37 mouse cellular contexts compared by ENCODE assay signal in the genomic region with DNA sequence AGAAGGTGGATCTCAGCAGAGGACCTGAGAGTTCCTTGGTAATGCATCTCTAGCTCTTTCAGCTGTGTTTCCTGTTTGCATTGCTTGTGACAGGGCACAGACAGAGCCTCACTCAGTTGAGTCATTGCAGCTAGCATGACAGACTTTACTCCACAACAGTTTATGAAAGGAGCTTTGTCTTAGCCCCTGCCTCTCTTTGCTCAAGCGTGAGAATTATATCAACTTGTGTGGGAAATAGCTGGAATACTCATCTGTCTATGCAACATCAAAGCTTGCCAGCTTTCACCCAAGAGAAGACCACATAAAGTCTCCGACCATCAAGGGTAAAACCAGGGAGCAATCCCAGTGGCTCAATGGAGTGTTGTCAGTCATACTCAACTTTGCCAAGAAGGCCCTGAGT. TPM values are rescaled to one million over a fixed set of nuclear protein-coding genes. Genes with fewer than 3 reads are reported as not detected.
"Had no signal": no experiment of that assay in that cellular context is flagged by ENCODE, and none has a peak within 500 bp of the region (broad histone marks: within the 10 kb centered on the region; RNA-seq: fewer than 3 reads in every experiment).

No protein-coding gene starts in this region.

- DNase-seq: gastrocnemius, postnatal 14 days; gastrocnemius, postnatal 36 days; heart, adult 18-20 months; heart, postnatal 14 days; heart, postnatal 36 days; kidney, adult 11 months; kidney, adult 2 months; kidney, adult 9 months; kidney, postnatal 14 days; kidney, postnatal 36 days; layer of hippocampus, adult 9-11 months; layer of hippocampus, postnatal 36 days; left cerebral cortex, postnatal 4 days had no signal

- H3K4me3 ChIP-seq: heart, embryonic 13.5 days; heart, embryonic 15.5 days; hindbrain, embryonic 12.5 days; kidney, embryonic 15.5 days; limb, embryonic 13.5 days; limb, embryonic 15.5 days; liver, embryonic 12.5 days had no signal

- H3K4me1 ChIP-seq: heart, embryonic 13.5 days; heart, embryonic 15.5 days; hindbrain, embryonic 12.5 days; kidney, embryonic 15.5 days; limb, embryonic 13.5 days; limb, embryonic 15.5 days; liver, embryonic 12.5 days had no signal

- H3K27ac ChIP-seq: heart, embryonic 13.5 days; heart, embryonic 15.5 days; hindbrain, embryonic 12.5 days; hindbrain, embryonic 14.5 days; kidney, embryonic 15.5 days; kidney, postnatal 0 days; limb, embryonic 13.5 days; limb, embryonic 15.5 days; liver, embryonic 12.5 days had no signal

- H3K9ac ChIP-seq: heart, embryonic 13.5 days; heart, embryonic 15.5 days; hindbrain, embryonic 12.5 days; hindbrain, embryonic 14.5 days; kidney, embryonic 15.5 days; limb, embryonic 13.5 days; limb, embryonic 15.5 days; liver, embryonic 12.5 days had no signal

- ATAC-seq: hindbrain, embryonic 16.5 days; intestine, embryonic 16.5 days; liver, embryonic 12.5 days had no signal

- H3K27me3 ChIP-seq: heart, embryonic 13.5 days; heart, embryonic 15.5 days; hindbrain, embryonic 12.5 days; kidney, embryonic 15.5 days; limb, embryonic 13.5 days; limb, embryonic 15.5 days; liver, embryonic 12.5 days had no signal

- H3K36me3 ChIP-seq: heart, embryonic 13.5 days; heart, embryonic 15.5 days; hindbrain, embryonic 12.5 days; kidney, embryonic 15.5 days; limb, embryonic 13.5 days; limb, embryonic 15.5 days; liver, embryonic 12.5 days had no signal

- H3K9me3 ChIP-seq: heart, embryonic 13.5 days; heart, embryonic 15.5 days; hindbrain, embryonic 12.5 days; kidney, embryonic 15.5 days; limb, embryonic 13.5 days; limb, embryonic 15.5 days; liver, embryonic 12.5 days had no signal

RNA-seq across cellular contexts. Expression of gene Ankrd7, which starts 50.5 kb away (rescaled TPM):
- total RNA-seq: gastrocnemius, adult 18-20 months; gastrocnemius, adult 8-10 months; gastrocnemius, postnatal 14 days; gastrocnemius, postnatal 36 days; heart, adult 18-20 months; heart, postnatal 14 days; heart, postnatal 36 days; hematopoietic stem cell, adult 5-6 weeks; layer of hippocampus, adult 18-20 months; layer of hippocampus, adult 8-10 months; layer of hippocampus, postnatal 14 days; layer of hippocampus, postnatal 36 days; left cerebral cortex, adult 18-20 months; left cerebral cortex, adult 8-10 months; left cerebral cortex, postnatal 4 days; liver, adult 2 months had no signal
- polyA plus RNA-seq: gonadal fat pad, adult 2 months; heart, embryonic 13.5 days; heart, embryonic 15.5 days; heart, postnatal 0 days; hindbrain, embryonic 14.5 days; hindbrain, embryonic 16.5 days; intestine, embryonic 14.5 days; intestine, embryonic 16.5 days; kidney, adult 2 months; kidney, postnatal 0 days; large intestine, adult 2 months; liver, adult 2 months had no signal
